Mouse (Mus musculus) spleen, adult 2 months (tissue): ENCODE data around the gene Zfp423.

ENCODE experiments used
- CTCF ChIP-seq: fragments of 200-500 bp; IDR thresholded peaks from 2 replicates; pipeline ENCODE4 v1.5.1; 2011; ENCODE audit warnings: mild to moderate bottlenecking, inconsistent platforms; ENCODE audit not compliant: insufficient read depth, insufficient read length, insufficient replicate concordance; ENCODE audit errors: extremely low read depth
- POLR2A ChIP-seq: fragments of 200-500 bp; IDR thresholded peaks from 2 replicates; pipeline ENCODE4 v1.6.1; 2011; ENCODE audit warnings: low read depth, low read length, inconsistent platforms

DNA sequence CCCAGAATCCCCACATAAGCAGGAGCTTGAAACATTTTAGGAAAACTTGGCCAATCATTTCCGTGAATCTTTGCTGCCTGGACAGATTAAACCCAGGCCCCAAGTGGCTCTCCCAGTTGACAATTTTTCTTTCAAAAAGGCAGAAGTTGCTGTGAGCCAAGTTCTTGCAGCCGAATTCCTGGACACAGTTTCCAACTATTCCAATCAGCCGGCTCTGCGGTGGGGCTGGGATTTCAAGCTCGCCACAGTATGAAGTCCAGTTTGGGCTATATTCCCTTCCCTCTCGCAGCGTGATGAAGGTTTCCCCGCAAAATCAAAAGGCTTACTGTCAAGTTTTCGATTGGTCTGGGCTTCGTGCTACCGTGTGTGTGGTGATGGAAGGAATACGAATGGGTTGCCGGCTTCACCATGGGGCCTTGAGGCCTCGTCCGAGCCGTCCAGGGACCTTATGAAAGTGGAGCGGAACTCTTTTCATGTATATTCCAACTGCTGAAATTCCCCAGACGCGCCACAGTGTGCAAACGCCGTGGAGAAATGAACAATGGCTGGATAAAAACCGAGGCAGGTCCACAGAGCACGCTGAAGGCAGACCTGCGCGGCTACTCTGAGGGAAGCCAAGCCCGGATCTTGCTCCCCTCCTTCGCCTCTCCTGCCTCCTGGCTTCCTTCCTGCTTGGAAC, 240.1 kb downstream of the Zfp423 start:
- TF ChIP-seq CTCF, result no peak
- no peak for TF ChIP-seq POLR2A
